Mouse (Mus musculus) granulocyte monocyte progenitor cell, adult 5-6 weeks (primary cell): ENCODE data around the gene Pdia5. TPM values are rescaled to one million over a fixed set of nuclear protein-coding genes. Genes with fewer than 3 reads are reported as not detected.

ENCODE experiments used
- ATAC-seq: replicated peaks from 2 replicates; pipeline ENCODE4 v1.8.0; 2016; ENCODE audit warnings: mild to moderate bottlenecking, moderate TSS enrichment, inconsistent platforms; ENCODE audit not compliant: poor library complexity, severe bottlenecking
- total RNA-seq, 2 experiments: library from RNA; stranded (forward) in 1 of 2; stranded (reverse) in 1 of 2; fragments of 200-712, 200-1000 nt in 1 of 2; fragments of >200 nt in 1 of 2; fragmentation: Nextera tagmentation in 1 of 2; gene quantifications; 2 replicates each; pipeline ENCODE4 v1.2.3; 2014 to 2017

Pdia5 gene
- total RNA-seq, 2 experiments from 2014 or later, result 11.1 to 32.9 TPM

DNA sequence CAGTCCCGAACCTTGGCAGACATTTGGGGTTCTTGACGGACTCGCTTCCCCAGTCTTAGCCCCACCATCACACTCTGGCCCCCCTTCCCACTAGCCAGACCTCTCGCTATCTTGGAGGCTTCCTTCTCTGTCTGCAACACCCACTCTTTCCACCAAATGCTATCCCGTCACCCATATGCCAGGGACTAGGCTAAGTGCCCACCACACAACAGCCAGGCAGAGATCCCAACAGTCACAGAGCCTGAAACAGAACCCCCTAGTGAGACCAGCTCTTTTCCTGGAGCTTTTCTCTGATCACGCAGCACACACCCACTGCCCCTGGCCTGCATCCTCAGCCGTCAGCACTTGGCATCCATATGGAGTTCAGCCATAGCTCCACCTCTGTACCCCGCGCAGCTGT, 5.0 kb downstream of the Pdia5 start:
- no peak for ATAC-seq

DNA sequence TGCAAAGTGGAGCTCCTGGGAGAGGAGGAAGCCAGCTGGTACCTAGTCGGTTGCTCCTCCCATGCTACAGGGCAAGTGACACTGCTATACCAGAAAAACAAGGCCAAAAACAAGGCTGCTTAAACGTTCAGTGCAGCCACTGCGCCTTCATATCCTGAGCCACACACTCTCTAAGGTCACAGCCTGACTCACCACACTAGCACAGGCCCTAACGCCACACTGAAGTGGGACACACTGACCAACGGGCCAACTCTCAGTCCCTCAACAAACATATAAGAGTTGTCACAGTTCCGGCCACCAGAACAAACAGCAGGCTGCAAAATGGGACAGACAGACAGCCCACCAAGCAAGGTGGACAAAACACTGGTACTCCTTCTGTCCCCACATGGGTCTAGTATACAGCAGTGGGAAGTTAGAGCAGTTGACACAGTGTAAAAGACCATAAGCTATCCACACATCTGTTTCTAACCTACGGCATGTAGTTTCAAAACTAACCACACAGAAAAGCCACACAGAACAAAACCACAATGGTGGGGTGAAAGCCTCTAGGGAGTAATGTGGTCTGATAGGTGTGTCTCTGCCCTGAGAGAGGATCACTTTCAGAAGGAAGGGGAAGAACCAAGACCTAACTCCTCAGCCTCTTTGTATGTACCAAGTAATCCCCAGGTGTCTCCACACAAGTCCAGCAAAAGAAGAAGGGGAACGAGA, 6.0 kb downstream of the Pdia5 start:
- ATAC-seq, result peak; percentile 74

- no peak for ATAC-seq
Observed at GRCm38 (mm10) chr16:35484105-35484504, 6.6 kb downstream of the Pdia5 start.

- ATAC-seq, result no peak
Observed at GRCm38 (mm10) chr16:35479301-35479700, 11.4 kb downstream of the Pdia5 start.

- no peak for ATAC-seq
Observed at GRCm38 (mm10) chr16:35477273-35477672, 13.4 kb downstream of the Pdia5 start.

DNA sequence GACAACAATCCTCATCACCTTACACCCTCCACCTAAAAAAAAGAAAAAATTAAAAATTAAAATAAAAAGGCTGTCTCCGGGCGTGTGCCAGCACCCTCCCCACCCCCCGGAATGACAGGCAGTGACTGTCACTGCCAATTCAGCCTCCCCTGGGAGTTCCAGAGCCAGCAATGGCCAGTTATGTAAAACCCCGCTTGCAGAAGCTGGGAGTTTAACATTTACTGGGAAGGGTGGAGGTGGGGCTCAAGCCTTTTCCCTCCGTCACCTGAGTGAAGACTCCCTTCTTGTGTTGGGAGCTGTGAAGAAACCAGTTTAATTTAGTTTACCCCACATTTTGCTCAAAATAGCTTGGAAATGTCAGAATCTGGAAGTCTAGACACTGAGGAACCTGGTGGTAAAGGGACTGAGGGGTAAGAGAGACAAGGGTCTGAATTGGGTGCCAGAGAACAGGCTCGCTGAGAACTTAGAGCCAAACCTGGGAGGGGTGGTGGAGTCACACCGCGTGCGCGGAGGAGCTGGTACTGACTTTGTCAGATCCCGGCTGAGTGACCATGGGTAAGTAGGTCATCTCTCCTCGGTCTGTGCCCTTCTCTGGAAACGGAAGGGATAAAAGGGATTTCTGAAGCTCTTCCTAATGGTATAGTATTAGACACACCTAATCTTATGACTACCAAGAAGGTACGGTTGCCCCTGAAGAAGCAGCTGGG, 18.0 kb downstream of the Pdia5 start:
- ATAC-seq, result no peak

GRCm38 (mm10) chr16:35471841-35472568, 18.7 kb downstream of the Pdia5 start:
- no peak for ATAC-seq

- no peak for ATAC-seq
Observed at GRCm38 (mm10) chr16:35470983-35471382, 19.7 kb downstream of the Pdia5 start.

- ATAC-seq, result no peak
Observed at GRCm38 (mm10) chr16:35470096-35470495, 20.6 kb downstream of the Pdia5 start.

DNA sequence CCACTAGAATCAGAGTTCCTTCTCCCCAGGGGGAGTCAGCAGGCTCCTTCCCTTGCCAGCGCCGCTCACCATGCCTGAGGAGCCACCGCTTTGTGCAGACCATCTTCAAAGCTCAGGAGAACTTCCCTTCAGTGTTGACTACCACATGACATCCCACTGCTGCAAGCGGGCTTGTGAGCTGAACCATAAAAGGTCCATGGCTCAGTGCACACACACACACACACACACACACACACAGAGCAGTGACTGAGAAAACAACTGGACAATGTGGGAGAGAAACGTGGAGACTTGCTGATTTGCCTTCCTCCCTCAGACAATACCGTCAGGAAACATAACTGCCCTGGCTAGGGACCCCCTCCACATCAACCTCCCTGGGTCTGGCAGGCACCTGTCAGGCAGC, 21.7 kb downstream of the Pdia5 start:
- no peak for ATAC-seq

DNA sequence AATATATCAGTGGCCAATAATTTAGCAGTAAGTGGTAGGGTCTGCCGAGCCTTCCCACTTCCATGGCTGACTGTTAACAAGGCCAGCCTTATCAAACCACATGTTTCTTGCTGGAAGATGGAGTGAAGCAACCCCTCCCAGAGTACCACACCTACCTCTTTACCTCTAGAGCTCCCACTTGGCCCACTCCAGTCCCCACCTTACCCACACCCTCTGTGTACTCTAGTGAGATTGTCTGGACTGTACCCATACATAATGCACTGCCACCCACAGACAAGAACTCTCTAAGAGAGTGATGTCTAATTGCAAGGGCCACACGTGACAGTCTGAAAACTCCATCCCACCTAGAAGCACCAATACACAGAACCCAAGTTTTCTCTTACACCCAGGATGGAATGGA, 23.6 kb downstream of the Pdia5 start:
- ATAC-seq, result no peak

DNA sequence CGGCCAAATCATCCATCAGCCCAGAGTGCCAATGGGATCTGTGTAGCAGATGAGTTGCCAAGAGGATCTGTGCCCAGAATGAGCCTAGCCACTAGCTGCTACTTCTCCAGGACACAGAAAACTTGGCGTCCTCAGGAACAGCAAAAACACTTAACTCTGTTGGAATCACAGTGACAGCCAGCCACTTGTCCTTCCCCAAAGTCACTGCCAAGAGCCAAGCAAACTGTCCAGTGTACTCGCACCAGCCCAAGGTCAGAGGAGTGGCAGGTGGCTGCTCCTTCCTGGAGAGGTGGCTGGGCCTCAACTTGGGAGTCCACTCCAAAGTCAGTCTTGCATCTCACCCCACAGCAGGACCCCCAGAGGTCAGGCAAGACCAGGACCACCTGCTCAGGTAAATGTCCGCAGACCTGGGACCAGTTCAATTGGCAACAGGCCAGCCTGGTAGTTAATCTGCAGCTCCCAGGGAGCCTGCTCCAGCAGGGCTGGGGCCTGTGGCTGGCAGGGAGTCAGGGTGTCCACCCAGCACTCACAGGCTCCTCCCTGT, 24.8 kb downstream of the Pdia5 start:
- no peak for ATAC-seq

DNA sequence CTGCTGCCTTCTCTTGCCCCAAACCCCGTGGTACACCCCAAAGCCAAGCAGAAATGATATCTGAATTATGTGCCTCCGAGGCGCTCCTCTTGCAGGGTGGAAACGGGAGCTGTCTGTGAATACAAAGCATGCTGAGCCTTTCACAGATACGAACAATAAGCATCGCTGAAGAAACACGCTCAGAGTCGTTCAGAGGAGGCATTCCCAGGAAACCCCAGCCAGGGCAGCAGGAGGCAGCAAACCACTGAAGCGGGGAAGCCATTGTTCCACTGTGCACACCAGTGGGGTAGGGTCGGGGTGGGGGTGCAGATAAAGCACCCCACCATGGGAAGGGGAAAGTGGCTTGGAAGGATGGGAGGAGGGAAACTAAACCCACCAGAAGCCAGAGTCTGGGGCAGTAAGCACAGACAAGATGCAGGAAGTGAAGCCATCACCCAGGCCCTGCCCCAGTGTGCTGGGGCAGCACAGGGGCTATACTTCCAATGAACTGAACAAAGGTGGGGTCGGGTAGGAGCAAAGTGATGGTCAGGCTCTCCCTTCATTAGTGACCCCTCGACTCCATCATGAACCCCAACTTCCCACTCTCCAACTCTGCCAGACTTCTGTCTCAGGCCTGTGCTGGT, 25.9 kb downstream of the Pdia5 start:
- ATAC-seq, result no peak

DNA sequence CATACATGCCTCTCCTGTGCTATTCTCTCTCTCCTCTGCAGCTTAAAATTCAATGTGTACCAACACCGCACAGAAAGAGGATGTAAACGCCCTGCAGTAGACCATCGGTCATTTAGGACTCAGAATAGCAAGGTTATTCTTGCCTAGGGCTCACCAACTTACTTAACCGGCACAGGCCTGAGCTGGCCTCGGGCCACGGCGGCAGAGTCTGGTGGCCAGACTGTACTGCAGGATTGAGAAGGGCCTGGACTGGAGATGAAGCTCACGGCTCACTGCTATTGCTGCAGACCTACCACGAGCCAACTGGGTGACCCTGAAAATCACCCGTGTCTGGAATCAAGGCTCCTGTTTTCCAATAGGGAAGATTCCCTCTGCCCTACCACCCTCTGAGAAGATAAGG, 27.0 kb downstream of the Pdia5 start:
- ATAC-seq, result no peak

DNA sequence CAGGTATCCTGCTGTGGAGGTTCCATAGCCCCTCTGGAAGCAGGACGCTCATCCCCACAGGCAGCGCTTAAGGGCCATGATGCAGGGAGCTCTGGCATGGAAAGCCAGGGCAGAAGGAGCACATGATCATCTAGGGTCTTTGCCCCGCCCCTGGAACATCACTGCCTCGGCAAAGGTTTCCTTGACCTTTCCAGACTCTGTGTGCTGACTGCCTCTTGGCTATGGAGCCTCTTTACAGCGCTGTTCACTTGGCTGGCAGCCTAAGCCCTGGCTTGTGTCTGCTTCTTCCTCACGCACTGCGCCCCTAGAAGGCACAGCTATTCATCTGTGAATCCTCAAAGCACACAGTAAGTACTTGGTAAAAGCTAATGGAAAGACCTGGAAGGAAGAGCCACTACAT, 27.7 kb downstream of the Pdia5 start:
- ATAC-seq, result no peak

- no peak for ATAC-seq
Observed at GRCm38 (mm10) chr16:35459584-35459983, 31.1 kb downstream of the Pdia5 start.

GRCm38 (mm10) chr16:35458297-35458696, 32.4 kb downstream of the Pdia5 start:
- no peak for ATAC-seq

DNA sequence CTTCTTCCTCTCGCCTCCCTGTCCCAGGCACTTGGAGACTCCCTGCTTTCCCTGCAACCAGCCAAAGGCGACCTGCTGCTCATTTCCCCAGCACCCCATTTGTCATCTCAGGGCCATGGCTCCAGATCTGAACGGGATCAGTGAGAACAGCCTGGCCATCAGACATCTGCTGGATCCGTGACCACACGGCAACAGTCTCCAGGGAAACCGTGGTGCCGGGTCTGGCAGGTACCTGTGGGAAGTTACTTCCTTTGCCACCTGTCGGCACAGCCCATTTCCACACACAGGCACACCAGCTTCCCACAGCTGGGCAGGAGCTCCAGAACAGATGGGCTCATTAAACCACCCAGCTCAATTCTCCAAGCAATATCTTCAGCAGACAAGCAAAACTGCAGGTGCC, 33.2 kb downstream of the Pdia5 start:
- no peak for ATAC-seq

DNA sequence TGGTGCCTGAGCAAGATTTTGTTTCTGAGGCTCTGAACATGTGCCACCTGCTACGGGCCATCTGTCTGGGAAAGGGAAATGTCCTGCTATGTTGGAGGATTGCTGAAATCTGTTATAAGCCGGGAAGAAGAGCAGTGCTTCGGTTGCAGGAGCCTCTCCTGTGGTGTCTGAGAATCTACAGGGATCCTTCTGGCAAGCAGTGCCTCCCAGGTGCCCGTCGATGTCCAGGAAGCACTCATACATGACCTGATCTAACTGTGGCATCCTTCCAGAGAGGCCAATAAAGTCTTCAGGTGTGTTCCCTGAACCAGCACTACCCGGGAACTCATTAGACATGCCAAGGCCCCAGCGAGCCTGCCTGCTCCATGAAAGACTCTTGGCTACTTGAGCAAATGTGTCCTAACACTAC, 33.7 kb downstream of the Pdia5 start:
- no peak for ATAC-seq

DNA sequence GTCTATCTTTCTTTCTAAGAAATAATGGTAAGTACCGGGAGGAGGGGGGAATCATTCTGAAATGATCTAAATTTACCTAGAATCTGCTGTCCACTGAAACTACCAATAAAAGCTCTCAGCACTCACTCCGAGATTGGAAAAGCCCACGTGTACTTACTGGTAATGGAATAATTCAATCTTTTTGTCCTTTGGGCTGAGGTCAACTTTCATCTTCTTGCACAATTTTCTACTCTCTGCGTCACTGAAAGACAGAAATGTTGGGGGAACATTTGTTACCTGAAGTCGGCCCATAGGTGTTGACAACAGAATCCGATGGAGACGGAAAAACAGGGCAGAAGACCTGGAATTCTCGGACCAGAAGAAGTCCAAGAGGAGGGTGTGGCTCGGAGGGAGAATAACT, 34.4 kb downstream of the Pdia5 start:
- no peak for ATAC-seq

- ATAC-seq, result no peak
Observed at GRCm38 (mm10) chr16:35455822-35456221, 34.9 kb downstream of the Pdia5 start.
